In the genomic region with DNA sequence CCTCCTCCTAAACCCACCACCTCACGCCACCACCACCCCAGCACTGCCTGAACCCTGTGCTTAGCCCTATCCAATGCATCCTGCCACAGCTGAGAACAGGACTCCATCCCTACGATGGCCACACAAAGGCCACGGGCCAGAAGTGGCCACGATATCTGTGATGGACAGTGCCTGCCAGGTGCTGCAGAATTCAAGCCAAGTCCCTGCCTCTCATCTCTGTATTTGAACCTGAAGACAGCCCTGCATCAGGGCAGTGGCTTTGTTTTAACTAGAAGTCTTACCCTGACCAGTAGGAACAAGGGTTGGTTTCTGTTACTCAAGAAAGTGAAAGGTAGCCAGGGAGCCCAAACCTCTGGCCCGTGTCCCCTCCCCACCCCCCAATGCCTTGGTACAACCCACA, we compare ENCODE assay signal across 20 mouse cellular contexts. TPM values are rescaled to one million over a fixed set of nuclear protein-coding genes. Genes with fewer than 3 reads are reported as not detected.
"Had no signal": no experiment of that assay in that cellular context is flagged by ENCODE, and none has a peak within 500 bp of the region (broad histone marks: within the 10 kb centered on the region; RNA-seq: fewer than 3 reads in every experiment).

No protein-coding gene starts in this region.

- DNase-seq: kidney, postnatal 10 days; layer of hippocampus, postnatal 36 days; liver, postnatal 0 days; lung, embryonic 14.5 days; right cerebral cortex, adult 18-20 months; right cerebral cortex, postnatal 14 days; right cerebral cortex, postnatal 4 days; thymus, adult 2 months; thymus, postnatal 25 days had no signal

- H3K4me2 ChIP-seq: kidney, embryonic 15.5 days; limb, embryonic 12.5 days; limb, embryonic 15.5 days; liver, embryonic 11.5 days; lung, embryonic 14.5 days; midbrain, embryonic 13.5 days had no signal

- H3K27ac ChIP-seq: kidney, embryonic 15.5 days; left cerebral cortex, adult 2 months; limb, embryonic 12.5 days; limb, embryonic 15.5 days; liver, embryonic 14.5 days; macrophage; midbrain, embryonic 13.5 days; stomach, postnatal 0 days had no signal

- H3K36me3 ChIP-seq: kidney, embryonic 15.5 days; limb, embryonic 12.5 days; limb, embryonic 15.5 days; midbrain, embryonic 13.5 days had no signal

- H3K9me3 ChIP-seq: kidney, embryonic 15.5 days; limb, embryonic 12.5 days; limb, embryonic 15.5 days; midbrain, embryonic 13.5 days had no signal

- H3K9ac ChIP-seq: kidney, embryonic 15.5 days; limb, embryonic 12.5 days; limb, embryonic 15.5 days; liver, embryonic 14.5 days; liver, postnatal 0 days; lung, embryonic 14.5 days had no signal

- ATAC-seq: liver, postnatal 0 days; lung, postnatal 0 days; midbrain, embryonic 13.5 days had no signal

- H3K4me3 ChIP-seq: kidney, embryonic 15.5 days; left cerebral cortex, adult 2 months; limb, embryonic 12.5 days; limb, embryonic 15.5 days; midbrain, embryonic 13.5 days had no signal

RNA-seq across cellular contexts. Expression of a gene that starts 12.1 kb away (rescaled TPM):
- total RNA-seq: megakaryocyte, adult 5-6 weeks had no signal
- polyA plus RNA-seq: liver, postnatal 0 days; lung, postnatal 0 days; macrophage had no signal
